Mouse (Mus musculus) embryo, embryonic 9.5 days (tissue): ENCODE measurements around the gene Aamdc.
A peak's percentile ranks its signal among the peaks of the same experiment; 100 is the strongest.

Experiments used
- DNase-seq: peaks from one replicate; pipeline ENCODE4 v3.0.0-alpha.2; 2017; ENCODE audit errors: extremely low spot score

The Aamdc gene

DNA sequence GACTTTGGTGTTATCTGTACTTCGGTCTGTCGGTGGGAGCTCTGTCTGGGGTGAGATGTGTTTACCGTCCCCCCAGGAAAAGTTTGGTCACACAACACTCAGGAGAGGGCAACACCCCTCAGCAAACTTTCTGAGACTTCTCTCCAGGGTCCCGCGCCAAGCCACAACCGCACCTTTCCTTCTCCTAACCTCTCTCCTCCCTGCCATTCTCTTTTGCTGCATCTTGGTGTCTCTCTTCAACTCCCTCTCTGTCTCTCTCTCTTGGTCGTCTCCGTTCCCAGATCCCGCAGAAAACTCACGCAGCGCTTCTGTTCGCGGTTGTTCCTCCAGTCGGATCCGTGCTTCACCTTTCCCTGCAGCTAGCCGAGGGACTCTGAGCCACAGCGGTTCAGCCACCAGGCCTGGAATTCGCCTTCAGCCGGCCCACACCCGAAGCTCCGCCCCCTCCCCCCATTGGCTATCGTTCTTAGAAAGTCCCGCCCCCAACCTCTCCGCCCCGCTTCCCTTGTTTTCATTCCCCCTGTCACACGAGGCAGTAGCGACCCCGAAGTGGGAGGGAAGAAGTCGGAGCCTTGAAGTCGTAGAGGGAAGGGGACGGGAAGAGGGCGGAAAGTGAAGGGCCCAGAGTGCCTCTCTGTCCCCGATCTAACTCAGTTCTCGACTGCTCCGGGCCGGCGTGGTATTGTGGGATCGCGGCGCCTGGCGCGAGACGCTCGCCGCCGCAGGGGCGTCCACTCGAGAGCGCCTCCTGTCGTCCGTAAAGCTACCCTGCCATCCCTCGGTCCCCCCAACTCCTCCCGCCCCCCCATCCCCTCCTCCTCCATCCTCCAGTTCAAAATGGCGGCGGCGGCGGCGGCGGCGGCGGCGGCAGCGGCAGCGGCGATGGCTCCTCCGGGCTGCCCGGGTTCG lies at the start of gene Aamdc, which contains the start of gene Rsf1:
Aamdc (minus strand) TSS at position 431 of the 909 bp plus-strand sequence.
Rsf1 (plus strand) TSS at position 823 of the 909 bp plus-strand sequence.
- peak; percentile 97 for DNase-seq

DNA sequence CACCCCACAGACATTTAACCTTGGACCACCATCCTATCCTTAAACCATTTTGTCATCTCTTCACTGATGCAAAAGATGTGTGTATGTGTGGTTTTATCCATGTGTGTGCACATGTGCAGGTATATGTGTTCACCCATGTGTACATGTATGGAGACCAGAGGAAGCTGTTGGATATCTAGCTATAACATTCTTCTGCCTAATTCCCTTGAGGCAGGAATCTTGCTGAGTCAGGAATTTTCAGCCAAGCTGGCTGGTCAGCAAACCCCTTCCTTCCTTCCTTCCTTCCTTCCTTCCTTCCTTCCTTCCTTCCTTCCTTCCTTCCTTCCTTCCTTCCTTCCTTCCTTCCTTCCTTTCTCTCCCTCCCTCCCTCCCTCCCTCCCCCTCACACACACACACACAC lies 44.1 kb upstream of the Aamdc start:
- DNase-seq = no peak

DNA sequence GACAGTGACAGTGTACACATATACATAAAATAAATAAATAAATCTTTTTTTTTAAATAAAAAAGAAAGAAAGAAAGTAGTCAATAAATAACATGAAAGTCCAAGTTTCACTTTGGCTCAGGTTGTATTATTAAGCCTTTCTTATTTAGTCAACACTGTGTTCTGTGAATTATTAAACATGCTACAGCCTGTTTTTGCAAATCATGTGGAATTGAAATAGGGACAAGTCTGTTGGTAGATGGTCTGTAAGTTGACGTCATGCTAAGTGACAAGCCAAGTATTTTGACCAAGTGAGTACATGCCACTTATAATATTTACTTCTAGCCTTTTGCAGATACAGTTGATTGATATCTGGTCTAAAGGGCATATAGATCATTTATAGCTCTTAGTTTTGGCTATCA lies 43.4 kb upstream of the Aamdc start:
- DNase-seq = no peak

DNA sequence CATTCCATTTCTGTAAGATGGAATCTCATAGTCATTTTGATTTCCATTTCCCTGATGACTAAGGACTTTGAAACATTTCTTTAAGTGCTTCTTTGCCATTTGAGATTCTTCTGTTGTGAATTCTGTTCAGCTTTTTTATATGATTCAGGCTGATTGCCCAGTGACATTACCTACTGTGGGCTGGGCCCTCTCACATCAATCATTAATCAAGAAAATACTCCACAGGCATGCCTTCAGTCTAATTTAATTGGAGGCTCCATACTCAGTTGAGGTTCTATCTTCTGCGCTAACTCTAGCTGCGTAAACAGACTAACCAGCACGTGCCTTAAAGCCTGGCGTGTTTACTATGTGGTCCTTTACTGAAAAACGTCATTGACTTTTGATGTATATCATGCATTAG lies 42.0 kb upstream of the Aamdc start:
- no peak for DNase-seq

DNA sequence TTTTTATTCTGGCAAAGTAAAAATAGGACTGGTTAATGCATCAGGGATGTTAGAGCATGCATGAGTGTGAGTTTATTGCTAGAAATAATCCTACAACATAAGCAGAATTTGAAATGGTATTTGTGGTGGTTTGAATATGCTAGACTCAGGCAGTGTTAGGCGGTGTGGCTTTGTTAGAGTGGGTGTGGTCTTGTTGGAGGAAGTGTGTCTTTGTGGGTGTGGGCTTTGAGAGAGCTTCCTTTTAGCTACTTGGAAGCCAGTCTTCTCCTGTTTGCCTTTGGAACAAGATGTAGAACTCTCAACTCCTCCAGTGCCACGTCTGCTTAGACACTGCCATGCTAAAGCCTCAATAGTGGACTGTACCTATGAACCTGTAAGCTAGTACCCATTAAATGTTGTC lies 19.3 kb upstream of the Aamdc start:
- no peak for DNase-seq

DNA sequence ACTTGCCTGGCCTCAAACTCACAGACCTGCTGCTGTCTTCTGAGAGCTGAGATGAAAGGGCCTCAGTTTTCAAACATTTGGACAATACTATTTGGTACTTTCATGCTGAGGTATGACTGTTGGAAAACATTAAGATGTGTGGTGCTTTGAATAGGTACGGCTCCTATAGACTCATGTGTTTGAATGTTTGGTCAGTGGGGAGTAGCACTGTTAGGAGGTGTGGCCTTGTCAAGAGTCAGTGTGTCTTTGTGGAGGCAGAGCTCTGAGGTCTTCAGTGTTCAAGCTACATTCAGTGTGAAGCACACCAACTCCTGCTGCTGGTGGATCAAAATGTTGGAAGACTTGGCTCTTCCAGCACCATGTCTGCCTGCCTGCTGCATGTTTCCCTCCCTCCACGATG lies 14.2 kb upstream of the Aamdc start:
- DNase-seq = no peak

DNA sequence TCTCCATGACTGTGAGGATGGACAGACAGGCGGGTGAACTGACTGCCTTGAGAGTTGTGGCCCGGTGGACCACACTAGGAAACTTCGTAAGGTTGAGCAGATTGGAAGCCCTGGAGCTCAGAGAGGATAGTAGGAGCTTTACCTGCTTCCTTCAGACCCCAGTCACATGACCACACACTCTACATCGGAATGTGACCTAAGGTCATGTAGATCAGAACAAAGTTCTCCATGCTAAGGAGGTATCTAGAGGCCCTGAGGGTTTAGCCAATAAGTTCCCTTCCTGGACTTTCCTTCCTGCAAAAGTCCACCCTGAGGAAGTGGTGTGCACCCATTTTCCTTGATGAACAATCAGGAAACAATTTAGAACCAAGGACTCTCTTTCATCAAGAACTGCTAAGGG lies 13.1 kb upstream of the Aamdc start:
- no peak for DNase-seq

DNA sequence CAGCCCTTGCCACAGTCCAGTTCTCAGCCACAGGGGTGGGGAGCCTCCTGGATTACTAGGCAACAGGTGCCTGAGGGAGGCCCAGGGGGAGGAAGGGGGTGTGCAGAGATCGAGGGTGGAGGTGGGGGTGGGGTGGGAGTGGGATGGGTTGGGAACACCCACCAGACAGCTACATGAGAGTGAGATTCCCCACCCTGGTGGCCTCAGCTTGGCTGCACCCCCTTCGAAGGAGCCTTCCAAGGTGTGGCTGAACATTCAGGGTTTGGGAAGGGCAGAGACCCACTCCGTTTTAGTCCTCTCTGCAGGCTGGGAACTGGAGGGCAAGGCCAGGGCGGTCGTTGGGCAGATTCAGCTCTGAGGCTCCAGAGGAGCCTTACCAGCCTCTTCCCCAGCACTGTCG lies 12.0 kb upstream of the Aamdc start:
- no peak for DNase-seq

DNA sequence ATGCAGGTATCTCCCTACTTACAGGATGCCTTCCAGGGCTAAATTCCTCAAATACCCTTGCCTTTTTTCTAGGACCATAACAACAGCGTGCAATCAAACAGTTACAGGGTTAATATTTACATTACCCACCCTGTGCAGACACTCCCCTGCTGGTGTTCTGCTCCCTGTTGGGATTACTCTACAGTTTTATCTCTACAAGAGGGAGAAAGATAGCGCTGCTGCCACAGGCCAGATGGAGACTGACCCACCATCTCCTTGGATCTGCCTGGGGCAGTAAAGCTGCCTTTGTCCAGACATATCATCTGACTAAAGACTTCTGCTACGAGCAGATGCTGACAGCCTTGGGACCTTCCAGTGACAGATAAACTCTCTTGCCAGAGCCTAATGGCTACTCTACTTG lies 11.2 kb upstream of the Aamdc start:
- DNase-seq = peak; percentile 10

DNA sequence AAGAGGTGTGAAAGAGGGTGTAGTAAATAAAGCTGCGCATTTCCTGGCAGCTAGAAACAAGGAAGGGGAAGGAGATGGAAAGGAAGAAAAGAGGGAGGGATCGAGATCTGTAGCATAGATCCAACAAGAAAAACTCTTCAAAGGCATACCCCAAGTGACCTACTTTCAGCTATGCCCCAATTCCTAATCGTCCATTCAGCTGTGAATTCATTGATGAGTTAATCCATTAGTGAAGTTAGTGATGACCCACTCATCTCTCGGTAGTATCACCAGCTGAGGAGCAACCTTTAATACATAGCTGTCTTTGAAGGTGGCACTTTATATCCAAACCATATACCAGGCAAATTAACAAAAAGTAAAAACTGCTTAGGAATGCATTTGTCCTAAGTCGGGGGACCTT lies 9.2 kb upstream of the Aamdc start:
- no peak for DNase-seq

DNA sequence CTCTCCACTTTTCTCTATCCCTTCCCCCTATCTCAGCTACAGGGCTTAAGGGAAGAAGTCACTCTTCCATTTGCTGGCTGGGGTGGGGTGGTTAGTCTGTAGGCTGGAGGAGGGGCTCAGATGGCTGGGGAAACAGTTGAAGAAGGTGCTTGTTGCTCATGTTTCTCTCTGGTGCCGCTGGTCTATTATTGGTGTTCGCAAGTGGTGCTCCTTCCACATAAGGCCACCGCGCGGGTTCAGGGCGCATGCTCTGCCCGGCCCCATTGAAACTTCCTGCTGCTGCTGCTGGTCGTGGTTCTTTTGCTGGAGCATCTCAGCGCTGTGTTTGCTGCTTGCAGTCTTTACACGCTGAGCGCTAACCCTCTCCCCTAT lies 1.5 kb upstream of the Aamdc start:
- DNase-seq = no peak

DNA sequence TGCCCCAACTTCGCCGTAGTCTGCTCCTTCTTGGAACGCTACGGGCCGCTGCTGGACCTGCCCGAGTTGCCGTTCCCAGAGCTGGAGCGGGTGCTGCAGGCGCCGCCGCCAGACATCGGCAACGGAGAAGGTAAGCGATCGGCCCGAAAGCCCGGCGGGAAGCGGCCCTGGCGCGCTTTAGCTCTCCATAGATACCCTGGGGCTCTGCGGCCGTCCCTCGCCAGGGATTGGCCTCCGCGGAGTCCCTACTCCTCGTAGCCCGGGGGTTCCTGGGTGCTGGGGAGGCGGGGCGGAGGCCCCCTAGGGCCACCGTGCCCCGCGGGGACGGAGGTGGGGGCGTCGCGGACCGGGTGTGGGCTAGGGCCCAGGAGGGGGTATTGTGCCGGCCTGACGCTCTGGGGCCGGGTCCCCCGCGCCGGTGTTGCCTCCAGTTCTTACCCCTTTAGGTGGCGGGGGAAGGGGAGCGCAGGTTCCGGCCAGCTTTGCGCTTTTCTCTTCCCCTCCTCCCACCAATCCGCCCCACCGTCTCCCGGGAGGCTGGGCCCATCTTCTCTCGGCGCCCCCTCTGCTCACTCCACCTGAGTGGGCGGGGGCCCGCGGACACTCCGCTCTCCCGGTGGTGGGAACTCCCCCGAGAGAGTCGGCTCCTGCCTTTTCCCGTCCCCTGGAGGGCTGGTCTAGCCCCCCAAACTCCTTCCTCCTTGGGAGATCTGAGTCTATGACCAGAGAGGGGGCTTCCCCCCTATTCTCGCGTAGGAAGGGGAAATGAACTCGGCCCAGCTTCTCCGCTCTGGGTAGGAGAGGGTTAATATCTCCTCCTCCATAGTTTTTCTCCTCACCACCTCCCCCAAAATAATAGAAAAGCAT lies 912 bp upstream of the Aamdc start:
- DNase-seq = peak; percentile 83

DNA sequence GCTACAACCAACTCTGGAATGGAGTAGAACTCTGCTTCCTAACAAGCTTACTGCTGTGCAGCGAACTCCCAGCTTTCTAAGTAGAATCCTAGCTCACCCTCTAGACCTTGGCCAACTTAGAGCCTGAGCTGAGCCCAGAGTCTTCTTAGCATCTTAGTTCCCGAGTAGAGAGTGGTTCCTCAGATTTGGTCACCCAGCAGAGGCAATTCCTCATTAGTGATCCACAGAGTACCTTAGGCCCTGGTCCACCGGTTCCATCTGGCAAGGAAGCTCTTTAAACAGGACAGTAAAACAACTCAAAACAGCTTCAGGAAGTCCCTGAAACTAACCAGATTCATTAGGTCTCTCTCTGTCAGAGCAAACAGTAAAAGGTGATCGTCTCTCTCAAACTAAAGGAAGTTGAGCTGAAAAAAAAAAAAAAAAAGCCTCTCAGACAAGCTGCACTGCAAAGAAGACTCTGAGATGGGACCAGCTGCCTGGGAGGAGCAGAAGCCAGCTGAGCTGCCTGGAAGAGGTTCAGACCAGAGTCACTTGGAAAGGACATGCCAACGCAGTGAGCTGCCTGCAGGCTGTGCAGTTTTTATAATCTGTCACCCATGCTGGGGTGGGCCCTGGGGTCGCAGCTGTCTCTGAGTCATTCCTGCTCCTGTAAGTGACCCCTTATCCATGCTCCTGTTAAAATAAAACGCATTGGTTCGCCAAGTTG lies 783 bp downstream of the Aamdc start:
- peak; percentile 22 for DNase-seq

DNA sequence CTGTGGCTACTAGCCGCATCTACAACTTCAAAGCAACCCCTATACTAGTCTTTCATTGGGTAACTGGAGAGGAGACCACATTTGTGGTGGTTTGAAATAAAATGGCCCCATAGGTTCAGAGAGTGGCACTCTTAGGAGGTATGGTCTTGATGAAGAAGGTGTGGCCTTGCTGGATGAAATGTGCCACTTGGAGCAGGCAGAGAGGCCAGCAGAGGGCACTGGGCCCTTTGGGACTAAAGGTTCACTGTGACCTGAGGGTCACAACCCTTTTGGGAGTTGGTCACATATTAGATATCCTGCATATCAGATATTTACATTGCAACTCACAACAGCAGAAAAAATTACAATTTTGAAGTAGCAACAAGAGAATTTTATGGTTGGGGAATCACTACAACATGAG lies 8.9 kb downstream of the Aamdc start:
- DNase-seq = no peak

DNA sequence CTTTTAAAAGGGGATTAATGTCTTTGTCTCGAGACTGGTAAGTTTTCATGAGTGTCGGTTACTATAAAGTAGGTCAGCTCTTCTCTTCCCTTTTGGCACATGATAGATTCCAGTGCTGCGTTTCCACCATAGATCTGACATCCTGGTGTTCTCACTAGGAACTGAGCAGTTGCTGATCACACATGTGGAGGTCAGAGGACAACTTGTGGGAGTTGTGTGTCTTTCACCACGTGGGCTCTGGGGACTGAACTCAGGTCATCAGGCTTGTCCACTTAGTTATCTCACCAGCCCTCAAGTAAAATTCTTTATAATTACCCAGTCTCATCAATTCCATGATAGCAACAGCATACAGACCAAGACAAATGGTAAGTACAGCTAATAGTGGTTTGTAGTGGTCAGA lies 9.9 kb downstream of the Aamdc start:
- DNase-seq = no peak

DNA sequence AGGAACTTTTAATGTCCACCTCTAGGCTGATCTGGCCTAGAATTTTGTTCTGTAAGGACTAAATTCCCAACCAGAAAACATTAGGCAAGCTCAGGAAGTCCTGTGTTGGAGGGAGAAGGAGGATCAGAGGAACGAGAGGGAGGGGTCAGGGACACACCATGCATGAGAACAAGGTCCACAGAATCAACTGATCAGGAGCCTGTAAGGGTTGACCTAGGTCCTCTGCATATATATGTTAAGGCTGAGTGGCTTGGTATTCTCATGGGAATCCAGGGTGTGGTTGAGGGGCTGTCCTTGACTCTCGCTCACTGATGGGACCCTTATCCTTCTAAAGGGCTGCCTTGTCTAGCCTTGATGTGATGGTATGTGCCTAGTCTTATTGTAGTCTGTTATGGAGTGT lies 15.7 kb downstream of the Aamdc start:
- no peak for DNase-seq

DNA sequence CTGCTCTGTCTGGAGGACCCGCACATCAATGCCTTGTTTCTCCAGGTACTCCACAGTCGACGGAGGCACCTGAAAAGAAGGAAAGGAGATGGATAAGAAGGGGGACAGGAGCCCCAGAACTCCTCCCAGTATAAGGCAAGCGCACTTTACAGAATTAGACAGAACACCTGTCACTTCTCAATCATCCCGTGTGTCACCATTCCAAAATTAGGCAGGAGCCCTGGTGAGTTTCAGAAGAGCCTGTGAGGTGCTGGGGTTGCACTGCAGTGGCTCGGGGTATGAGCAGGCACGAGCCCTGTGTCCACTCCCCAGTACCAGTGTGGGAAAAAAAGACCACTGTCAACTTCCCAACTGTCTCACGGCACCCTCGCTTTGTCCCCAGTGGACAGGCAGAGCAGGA lies 28.6 kb downstream of the Aamdc start:
- DNase-seq = no peak

DNA sequence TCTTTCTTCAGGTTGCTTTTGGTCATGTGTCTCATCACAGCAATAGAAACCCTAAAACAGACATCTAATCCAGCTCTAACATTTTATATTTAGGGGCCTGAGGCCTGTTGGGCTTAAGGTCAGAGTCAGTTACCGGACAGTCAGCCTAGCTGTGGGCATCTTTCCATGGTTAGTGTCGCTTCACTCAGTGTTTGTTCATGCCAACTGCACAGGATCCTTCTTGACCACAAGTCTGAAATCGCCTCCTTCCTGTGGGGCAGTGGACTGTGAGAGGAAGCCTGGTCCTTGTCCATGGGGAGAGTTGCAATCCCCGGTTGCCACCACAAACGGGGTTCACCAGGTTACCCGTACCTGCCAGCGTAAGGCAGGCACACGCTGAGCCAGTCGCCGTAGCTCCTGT lies 30.0 kb downstream of the Aamdc start:
- no peak for DNase-seq

DNA sequence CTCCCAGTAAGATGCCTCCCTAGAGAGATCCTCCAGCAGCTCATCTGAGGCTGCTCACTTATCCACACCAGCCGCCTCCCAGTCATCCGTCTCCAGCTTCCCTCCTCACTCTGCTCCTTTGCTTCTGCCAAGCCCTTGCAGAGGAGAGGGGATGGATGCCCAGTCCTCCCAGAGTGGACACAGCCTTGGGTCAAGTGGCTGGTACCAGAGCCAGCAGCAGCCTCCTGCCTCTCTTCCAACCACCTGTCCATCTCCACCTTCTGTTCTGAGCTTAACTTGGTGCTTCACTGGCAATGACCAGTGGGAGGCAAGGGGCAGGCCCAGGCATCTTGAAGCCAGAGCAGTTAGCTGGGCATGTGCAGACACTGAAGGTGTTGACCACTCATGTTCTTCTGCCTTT lies 32.8 kb downstream of the Aamdc start:
- DNase-seq = no peak

DNA sequence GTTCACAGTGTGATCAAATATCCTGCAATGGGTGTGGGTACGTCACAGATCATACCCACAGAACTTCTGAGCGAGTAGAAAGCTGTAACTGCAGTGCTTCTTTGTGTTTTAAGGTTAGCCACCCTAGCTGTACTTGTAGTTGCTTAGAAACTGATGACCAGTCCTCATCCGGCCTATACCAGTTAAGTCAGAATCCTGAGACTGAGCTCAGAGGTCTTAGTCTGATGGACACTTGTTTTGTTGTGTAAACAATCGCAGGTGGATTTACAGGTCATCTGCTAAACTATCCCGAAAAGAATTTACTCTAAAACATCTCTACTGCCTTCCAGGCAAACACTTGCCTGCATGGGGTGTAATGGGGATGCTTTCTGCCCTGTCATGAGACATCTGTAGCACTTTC lies 42.7 kb downstream of the Aamdc start:
- DNase-seq = no peak

DNA sequence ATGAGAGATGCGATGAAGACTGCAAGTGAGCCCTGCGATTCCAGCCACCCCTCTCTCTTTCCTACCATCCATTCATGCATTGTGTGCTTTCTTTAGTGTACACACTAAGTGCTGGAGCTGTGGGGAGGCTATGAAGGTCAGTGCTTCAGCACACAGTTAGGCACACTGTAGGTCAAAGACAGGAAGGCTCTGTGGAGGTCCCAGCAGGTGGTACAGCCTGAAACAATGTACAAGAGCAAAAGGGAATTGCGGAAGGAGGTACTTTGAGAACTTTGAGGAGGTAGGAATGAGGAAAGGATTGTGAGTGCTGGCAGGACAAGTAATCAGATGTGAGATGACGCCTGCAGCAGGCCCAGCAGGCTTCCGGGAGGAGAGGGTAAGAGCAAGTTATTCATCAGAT lies 43.8 kb downstream of the Aamdc start:
- DNase-seq = no peak

DNA sequence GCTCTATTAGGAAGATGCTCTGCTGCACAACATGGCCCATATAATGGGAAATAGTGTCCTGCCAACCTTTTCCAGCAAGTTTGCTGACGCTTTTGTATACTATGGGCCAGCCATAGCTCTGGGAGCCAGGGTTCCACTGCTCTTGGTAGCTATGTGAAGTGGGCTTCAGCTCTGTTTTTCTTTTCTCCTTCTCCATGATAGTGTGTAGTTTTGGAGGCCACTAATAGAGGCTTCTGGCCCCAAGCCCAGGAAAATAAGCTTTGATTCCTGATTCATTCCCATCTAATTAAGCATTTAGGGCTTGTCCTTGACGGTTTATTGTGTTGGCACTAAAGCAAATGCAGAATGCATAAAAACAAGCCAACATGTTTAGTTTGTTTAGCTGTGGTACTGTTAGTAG lies 59.4 kb downstream of the Aamdc start:
- DNase-seq = no peak
